Mouse (Mus musculus) liver, adult 2 months (tissue): ENCODE results near the gene Gcnt1.

Experiments used
- CTCF ChIP-seq: fragments of 200-500 bp; IDR thresholded peaks from 2 replicates; pipeline ENCODE4 v1.5.1; 2011; ENCODE audit warnings: low read depth, low read length, control low read depth
- POLR2A ChIP-seq: fragments of 200-500 bp; IDR thresholded peaks from 2 replicates; pipeline ENCODE4 v1.6.1; 2011; ENCODE audit warnings: low read length, control low read depth; ENCODE audit not compliant: insufficient read depth; ENCODE audit errors: extremely low read depth

DNA sequence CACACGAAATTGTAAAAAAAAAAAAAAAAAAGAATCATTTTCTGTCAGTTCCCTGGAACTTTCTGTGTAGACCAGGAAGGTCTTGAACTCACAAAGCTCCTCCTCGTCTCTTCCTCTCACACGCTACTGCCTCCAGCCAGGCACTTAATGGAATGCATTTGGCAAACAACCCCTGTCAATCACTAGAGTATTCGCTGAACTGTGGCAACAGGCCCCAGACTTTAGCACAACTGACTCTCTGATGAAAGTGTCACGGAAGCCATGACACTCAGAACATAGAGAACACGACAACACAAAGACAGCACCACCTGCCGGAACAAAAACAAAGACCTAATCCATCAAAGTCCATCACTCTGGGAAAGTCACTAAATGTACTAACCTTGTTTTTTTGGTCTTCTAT, 3.1 kb downstream of the Gcnt1 start:
- TF ChIP-seq CTCF (no peak), POLR2A (no peak)
